Mouse (Mus musculus) brain, adult 2 months (tissue): ENCODE measurements around the gene Rpl32.

Experiments used
- DNase-seq: peaks from one replicate; pipeline ENCODE4 v3.0.0; 2011; ENCODE audit warnings: low read depth, low spot score

Gene Rpl32

DNA sequence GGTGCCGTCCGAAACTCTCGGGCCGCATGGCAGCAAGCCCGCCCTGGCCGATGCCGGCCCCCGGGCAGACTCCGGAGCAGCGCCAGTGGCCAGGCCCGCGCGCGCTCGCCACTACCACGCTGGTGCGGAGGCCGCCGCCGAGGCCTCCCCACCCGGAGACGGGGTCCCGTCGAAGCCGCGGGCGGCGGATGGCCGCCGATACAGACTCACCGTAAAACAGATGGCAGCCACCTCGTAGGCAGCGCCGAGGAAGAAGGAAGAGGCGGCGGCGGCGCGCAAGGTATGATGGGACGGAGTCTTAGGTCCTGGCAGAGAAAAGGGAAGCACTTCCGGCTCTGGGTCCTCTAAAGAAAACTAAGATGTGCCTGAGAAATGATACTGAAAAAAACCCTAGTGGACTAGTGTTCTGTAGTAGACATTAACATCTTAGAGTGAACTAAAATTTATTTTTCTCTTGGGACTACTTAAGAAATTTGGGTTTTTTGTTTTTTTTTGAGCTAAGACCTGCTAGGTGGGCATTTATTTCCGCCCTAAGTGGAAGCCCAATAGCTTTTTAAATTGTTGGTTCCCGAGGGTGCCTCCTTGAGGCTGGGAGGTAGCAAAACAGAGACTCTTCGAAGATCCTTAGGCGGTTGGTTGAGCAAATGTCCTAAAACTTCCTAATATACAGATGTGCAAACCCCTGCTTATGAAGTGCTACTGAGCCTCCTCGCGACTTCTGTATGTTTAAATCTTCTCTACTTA is at the start of gene Rpl32:
Gene Rpl32, minus strand, starts transcription at position 260 of the 744 bp plus-strand sequence.
- peak; percentile 96 for DNase-seq

DNA sequence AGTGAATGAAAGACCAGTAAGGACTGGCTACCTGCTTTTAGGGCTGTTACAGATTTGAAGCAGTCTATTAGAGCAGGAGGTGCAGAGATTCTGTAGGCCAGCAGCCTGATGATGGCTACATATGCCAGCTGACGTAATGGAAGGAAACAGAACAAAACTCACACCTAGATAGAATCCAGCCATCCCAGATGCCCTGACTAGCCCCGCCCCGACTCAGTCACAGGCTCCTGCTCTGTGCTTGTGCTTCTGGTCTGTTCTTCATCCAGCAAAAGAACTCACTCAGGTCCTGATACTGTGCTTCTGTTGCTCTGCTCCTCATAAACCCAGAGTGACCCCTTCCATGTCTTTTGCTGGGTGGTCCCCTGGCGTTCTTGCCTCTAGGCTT is 47.8 kb upstream of the Rpl32 start:
- peak; percentile 40 for DNase-seq

DNA sequence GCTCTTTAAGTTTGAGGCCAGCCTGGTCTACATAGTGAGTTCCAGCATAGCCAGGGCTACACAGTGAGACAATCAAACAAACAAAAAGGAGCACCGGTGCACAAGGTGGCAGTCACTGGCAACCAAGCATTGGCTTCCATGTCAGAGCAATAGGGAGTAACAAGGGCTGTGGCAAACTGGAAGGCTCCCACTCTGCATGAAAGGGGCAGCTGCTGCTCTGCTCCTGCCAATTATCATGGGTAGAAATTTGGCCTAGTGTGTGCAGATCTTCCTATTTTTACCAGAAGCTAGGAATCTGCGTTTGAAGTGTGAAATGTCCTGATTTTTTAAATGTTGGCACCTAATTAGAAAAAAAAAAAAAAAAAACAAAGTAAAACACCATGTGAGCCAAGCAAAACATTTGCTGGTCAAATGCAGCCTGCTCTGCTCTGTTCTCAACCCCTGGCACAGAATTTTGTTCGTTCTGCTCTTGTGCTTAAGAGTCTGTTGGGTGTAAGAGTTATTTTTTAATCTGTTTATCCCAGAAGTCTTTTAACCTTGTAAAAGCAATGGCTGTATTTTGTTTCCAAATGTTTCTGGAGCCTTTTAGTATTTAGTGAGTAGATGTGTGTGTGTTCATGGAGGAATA is 47.3 kb upstream of the Rpl32 start:
- DNase-seq: peak; percentile 37

DNA sequence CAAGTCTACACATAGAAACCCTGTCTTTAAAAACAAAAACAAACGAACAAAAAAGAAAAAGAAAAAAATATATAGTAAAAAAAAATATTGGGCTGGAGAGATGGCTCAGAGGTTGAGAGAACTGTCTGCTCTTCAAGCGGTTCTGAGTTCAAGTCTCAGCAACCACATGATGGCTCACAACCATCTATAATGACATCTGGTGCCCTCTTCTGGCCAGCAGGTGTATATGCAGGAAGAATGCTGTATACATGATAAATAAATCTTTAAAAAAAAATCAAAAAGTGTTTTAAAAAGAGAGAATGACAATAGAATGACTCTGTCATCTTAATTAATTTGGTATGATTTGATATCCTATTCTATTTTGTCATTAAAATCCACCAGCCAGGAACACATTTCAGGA is 45.9 kb upstream of the Rpl32 start:
- no peak for DNase-seq

DNA sequence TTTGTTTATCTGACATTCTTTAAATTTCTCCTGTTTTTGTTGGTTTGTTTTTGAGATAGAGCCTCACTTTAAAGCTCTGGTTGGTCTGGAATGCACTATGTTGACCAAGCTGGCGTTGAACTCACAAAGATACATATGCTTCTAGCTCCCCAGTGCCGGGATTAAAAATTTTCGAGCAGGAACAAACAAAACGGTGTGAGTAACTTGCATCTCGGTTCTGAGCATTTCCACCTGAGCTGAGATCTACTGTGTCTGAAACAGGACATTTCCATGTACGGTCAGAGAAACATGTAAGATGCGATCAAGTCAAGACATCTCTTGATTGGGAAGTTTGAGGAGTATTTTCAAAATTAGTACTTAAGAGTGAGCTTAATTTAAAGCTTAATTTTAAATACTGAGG is 45.4 kb upstream of the Rpl32 start:
- DNase-seq: no peak

DNA sequence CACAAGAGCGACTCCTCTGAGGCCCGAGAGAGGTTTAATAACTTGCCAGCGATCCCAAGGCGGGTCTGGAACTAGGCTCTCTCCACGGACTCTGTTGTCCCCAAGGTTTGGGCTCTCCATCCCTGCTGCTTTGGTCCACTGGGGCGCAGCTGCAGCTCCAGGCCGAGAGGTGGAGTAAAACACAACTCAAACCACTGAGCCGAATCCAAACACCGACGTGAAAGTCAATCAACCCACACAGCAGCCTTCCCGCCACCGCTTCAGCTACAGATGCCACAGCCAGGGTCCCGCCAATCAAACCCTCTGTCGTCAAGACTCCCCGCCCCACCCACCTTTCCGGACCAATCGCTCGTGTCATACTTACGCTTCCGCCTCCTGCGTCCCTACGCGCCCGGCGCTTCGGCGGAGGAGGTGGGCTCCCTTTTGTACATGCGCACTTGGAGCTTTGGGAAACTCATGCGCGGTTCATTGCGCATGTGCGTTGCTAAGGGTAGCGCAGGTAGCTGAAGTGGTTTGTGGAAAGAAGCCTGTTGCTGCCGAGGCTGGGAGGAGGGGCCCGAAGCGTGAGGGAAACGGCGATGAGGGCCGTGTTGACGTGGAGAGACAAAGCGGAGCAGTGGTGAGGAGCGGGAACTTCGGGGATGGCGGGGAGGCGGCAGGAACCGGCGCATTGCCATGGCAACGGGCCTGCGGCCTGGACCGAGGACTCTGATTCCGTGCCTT is 44.7 kb upstream of the Rpl32 start, which contains the start of the genes Mbd4 and Ift122:
Gene Mbd4, minus strand, starts transcription at position 281 of the 723 bp plus-strand sequence.
Gene Ift122, plus strand, starts transcription at position 380 of the 723 bp plus-strand sequence.
- peak; percentile 99 for DNase-seq

DNA sequence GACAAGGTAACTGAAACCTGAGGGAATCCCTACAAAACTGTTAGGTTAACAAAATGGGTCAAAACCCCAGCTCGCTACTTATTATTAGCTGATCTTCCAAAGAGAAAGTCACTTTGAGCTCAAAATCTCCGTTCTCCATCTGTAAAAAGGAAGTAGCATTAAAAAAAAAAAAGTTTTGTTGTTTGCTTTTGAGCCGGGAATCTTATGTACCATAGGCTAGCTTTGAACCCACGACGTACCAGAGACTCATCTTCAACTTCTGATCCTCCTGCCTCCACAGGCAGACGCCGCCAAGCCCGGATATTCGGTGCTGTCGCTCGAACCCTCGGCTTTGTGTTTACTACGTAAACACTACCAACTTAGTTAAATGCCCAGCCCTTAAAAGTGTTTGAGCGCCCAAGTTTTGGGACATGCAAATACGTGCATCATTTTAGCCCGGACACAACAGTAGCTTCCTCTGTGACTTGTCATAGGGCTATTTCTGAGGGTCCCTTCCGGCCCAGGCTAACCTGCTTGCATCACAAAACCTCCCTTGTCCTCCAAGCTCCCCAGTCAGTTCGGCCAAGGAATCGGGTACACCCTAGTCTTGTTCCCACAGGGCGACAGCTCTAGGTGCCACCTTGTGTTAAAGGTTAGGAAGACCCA is 44.0 kb upstream of the Rpl32 start:
- no peak for DNase-seq

DNA sequence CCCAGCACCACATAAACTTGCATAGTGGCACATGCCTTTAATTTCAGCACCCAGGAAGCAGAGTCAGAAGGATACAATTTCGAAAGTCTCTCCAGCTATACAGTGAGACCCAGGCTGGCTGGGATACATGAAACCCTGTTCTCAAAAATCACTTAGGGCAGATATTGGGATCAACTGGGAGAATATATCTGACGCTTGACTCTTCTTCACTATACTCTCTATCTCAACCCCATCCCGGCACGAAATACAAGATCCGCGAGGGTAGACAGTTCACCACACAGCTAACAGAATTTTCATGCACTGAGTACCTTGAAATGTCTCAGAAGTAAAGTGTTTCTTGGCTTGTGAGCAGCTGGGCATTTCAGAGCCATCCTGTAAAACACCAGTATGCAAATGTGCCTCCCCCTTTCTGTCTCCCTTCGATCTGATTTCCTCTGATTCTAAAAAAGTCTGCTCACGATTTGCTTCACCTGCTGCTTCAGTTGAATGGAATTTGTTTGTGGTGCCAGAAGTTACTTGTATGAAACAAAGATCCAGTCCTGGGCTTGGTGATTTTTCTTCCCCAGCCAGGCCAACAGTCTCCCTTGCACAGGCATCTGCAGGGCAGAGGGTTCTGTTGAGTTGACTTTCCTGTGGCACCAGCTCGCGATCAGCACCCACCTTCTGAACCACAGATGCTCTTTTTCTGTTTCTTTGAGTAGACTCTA is 40.2 kb upstream of the Rpl32 start:
- no peak for DNase-seq

DNA sequence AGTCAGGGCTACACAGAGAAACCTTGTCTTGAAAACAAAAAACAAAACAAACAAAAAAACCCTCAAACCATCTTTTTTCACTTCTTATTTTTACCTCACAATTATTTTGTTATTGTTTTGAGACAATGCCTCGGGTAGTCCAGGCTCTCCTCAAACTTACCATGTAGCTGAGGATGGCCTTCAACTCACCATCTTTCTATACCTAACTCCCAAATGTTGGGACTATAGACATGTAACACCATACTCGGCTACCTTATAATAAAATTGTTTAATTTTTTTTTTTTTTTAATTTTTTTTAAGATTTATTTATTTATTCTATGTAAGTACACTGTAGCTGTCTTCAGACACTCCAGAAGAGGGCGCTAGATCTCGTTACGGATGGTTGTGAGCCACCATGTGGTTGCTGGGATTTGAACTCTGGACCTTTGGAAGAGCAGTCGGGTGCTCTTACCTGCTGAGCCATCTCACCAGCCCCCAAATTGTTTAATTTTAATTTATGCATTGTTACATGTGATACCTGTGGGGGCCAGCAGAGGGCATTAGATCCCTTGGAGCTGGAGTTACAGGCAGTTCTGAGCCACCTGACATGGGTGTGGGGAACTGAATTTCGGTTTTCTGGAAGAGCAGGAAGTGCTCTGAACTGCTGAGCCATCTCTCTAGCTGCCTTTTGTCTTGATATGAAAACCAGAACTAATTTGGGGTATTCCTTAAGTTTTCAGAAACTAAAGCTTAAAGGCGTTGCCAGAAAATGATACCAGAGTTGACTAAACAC is 38.3 kb upstream of the Rpl32 start:
- peak; percentile 82 for DNase-seq

DNA sequence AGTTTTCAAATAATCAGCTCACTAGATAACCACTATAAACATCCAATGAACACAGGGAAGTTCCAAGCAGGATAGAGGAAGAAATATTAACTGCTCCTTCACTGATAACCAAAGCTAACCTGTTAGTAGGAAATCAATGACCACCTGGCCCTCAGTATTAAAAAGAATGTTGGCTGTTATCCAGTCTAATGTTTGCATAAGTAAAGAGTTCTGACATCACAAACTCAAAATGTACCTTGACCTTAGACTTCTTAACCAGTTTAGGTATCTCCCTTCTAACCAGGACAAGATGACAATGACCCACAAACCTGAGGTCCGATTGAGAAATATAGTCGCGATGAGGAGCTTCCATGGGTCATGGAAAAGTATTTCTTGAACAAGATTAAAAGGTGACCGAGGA is 36.5 kb upstream of the Rpl32 start:
- DNase-seq: no peak

DNA sequence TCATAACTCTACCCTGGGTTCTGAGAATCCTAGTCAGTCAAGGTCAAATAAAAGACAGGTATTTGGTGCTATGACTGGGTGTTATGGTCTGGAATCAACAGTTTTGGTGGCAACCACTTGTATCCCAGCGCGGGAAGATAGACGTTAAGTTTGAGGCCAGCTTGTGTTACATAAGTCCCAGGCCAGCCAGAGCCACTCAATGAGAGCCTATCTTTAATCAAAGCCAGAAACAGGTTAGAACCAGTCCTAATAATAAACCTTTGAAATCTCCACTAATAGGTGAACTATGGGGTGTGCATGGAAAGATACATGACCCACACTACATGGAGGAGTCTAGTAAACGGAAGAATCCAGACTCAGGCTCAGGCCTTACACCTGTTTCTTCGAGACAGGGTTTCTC is 30.2 kb upstream of the Rpl32 start:
- DNase-seq: no peak

DNA sequence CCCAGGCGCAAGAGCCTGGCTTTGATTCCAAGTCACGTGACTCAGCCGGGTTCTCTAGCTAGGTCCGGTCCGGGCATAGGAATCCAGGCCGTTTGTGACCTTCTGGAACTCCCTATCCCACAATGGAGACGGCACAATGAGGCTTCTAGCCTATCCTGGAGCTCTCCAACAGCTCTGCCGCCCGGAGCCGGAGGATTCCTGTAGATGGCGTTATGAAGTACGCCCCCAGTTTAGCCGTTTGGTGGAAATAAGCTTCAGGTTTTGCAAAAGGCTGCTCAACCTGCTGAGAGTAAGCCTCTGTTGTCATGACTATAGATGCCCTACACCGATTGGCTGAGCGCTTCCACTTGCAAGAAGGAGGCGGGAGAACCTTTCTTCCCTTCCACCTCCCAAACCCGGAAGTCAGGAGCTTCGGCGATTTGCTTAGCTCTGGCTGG is 29.6 kb upstream of the Rpl32 start, which contains the start of gene Efcab12:
Gene Efcab12, minus strand, starts transcription at position 252 of the 437 bp plus-strand sequence.
- peak; percentile 98 for DNase-seq

DNA sequence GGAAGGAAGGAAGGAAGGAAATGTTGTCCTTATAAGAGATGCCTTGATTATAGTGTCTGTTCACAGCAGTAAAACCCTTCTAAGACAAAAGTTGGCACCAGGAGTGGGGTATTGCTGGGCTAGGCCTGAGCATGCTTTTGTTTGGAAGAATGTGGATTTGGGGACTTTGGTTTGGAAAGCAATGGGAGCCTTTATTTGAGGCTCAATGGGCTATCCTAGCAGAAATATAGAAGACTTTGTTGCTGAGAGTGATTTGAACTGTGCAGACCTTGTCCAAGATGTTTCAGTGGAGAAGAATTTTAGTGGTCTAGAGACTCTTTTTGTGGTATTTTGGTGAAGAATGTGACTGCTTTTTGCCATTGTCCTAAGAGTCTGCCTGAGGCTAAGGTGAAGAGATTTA is 25.3 kb upstream of the Rpl32 start:
- no peak for DNase-seq

DNA sequence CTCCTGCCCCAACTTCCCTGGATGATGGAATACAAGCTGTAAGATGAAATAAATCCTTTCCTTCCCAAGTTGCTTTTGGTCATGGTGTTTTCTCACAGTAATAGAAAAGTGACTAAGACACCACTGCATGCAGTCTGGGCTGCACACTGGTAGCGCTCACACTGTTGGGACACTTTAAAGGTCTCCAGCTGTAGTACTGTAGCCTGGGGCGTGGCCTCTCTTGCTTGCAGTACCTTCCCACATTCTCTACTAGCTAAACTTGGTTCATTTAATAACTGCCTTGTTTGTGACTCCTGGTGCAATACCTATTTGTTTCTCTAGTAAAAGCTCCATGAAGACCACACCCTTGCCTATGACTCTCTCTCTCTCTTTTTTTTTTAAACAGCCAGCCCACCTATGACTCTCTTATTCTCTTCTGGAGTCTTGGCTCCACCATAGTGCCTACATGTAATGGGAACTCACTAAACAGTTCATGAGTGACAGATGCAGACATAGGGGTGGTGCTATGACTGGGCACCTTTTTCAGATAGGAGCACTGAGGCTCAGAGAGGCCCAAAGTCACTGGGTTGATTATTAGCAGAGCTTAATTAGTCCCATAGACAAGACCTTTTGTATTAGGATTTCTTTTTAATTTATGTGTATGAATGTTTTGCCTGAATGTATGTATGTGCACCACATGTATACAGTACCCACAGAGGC is 23.8 kb upstream of the Rpl32 start:
- DNase-seq: no peak

DNA sequence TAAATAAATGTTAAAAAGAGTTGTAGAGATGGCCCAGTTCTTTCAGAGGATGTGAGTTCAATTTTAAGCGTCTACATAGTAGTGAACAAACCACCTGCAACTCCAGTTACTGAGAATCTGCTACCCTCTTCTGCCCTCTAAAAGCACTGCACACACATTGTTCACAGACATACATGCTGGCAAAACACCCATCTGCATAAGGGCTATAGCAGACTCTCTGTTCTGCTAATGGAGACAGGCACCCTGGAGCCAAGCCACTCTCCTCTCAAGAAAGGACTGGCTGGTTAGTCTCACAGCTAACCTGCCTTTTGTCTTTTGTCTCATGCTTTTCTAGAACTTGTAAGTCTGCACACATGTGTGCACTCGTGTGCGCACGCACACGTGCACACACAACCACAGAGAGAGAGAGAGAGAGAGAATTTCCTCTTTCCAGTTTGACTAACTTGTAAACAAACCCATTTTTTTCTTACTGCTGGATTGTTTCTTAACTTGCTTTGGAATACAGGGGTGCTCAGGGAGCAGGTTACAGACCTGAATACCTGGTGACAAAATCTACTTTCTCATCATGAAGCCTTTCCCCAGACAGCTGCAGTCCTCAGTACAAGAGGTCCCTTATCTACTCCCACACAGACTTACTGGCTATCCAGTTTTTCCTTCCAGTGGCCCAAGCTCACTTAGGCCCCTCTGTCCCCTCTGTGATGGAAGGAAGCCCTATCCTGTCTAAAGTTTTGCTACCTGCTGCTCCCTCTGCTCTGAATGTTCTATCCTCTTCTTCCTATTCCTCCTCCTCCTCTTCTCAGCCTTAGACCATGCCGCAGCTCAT is 22.4 kb upstream of the Rpl32 start:
- DNase-seq: no peak

DNA sequence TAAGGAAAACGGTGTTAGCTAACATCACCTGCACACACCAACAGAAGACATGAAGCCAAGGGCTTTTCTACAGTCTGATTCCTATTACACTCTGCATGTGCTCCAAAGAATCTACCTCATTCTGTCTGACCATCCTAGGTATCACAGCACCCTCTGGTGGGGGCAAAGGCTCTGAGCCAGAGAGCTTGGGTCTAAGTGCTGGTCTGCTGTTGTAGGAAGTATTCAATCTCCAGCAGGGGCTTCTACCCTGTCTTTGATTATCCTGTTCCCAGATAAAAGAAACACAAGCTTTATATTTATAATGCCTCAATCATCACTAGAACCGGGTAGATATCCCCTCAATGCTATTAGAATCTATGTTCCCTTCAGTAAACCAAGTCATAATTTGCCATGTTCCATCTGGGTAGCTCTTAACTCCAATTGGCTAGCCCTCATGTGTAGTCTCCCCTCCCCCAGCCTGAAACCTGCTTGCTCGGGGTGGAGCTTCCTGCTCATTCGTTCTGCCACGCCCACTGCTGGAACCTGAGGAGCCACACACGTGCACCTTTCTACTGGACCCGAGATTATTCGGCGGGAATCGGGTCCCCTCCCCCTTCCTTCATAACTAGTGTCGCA is 15.4 kb upstream of the Rpl32 start:
- peak; percentile 76 for DNase-seq

DNA sequence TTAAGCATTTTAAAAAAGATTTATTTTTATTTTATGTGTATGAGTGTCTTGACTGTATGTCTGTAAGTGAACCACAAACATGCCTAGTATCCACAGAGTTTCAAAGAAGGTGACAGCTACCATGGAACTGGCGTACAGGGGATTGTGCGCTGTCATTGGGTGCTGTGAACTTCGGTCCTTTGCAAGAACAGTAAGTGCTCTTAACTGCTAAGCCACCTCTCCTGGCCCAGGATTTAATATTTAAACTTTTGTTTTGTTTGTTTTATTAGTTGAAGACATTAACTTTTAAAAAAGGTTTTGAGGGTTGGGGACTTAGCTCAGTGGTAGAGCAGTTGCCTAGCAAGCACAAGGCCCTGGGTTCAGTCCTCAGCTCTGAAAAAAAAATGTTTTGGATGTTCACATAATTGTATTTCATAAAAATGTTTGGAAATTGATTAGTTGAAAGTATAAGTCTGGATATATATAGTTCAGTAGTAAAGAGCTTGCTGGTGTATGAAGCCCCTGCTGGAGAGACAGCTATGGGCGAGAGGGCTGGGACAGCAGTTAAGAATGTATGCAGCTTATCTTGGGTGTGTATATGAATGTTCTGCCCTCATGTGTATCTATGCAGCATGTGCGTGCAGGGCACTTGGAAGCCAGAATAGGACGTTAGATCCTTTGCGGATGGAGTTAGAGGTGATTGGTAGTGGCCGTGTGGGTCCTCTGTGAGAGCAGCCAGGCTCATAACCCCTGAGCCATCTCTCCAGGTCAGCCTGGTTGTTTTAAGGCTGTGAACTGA is 12.9 kb upstream of the Rpl32 start:
- no peak for DNase-seq

DNA sequence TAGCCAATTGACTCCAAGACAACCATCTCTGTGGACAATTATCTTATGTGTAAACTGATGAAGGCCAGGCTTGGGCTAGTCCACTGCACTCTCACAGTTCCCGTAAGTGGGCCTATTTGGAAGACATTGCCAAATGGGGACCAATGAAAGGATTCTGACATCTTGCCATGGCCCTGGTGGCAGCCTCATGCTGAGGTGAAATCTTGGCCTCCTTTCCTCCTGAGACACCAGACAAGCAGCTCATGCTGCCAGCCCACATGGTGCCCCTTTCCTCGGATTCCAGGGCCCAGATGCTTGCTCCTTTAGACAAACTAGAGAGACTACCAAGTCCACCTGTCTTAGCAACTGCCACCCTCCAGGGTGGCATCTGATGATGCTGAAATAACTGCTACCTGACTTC is 9.6 kb upstream of the Rpl32 start:
- no peak for DNase-seq
